Mouse (Mus musculus) brain, embryonic 14.5 days (tissue): ENCODE measurements at regions not wholly inside any gene's neighbourhood (a gene's known extent, or its start where the extent isn't known, plus 50 kb on each side); places are given as distances from the start of the nearest gene placed in this dataset.

Source experiments
- CTCF ChIP-seq: fragments of 200-500 bp; IDR thresholded peaks from 2 replicates; pipeline ENCODE4 v1.5.1; 2012; ENCODE audit warnings: inconsistent platforms, mild to moderate bottlenecking, moderate library complexity, borderline replicate concordance; ENCODE audit not compliant: insufficient read depth, insufficient read length; ENCODE audit errors: extremely low read depth
- POLR2A ChIP-seq: fragments of 200-500 bp; IDR thresholded peaks from 2 replicates; pipeline ENCODE4 v1.6.1; 2012; ENCODE audit warnings: mild to moderate bottlenecking, inconsistent platforms, borderline replicate concordance; ENCODE audit not compliant: poor library complexity, insufficient read depth, insufficient read length, severe bottlenecking; ENCODE audit errors: extremely low read depth

DNA sequence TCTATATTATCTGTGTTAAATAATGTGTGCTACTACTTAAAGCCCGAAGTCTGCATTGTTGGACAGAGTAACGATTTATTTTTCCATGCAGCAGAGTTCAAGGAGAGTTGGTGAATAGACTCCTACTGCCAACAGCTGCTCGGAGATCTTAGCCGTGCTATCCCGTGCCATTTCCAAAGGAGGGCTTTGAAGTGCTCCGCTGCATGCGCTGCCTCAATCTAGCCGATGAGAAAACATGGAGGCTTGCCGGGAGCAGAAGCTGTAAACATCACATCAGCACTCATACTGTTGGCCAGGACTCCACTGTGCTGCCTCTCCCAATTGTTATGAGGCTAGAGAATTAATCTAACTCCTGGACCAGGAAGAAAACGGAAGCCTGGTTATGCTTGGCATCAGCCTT lies 174.1 kb upstream of the Hnrnpa3 start:
- TF ChIP-seq CTCF (no peak), POLR2A (no peak)
